Mouse (Mus musculus) Patski (cell line): Measurements from ENCODE around the gene Capn5. TPM values are rescaled to one million over a fixed set of nuclear protein-coding genes. Genes with fewer than 3 reads are reported as not detected.

Experiments
- ATAC-seq: fragments of 100-300 bp; one replicate; pipeline ENCODE4 v1.8.0; 2021
- CTCF ChIA-PET: fragments of 350-600 bp; sonication (Branson Sonifier 250); formaldehyde crosslinking; loops from one replicate; lab custom pipeline; 2022; ENCODE audit warnings: inconsistent platforms; lab: Charles Lee
- POLR2A ChIA-PET: fragments of 350-600 bp; sonication (Branson Sonifier 250); formaldehyde crosslinking; loops from one replicate; lab custom pipeline; 2022; ENCODE audit warnings: antibody characterized with exemption, inconsistent platforms; lab: Charles Lee
- DNase-seq: peaks from one replicate; pipeline ENCODE4 v3.0.0-alpha.2; 2011; ENCODE audit warnings: low read depth, low spot score
- H3K27me3 ChIP-seq: fragments of 371-371 bp; one replicate; pipeline ENCODE4 v1.5.1; 2021
- CTCF ChIP-seq: fragments of 100-300 bp; IDR thresholded peaks from one replicate; pipeline ENCODE4 v1.5.1; 2021
- in situ Hi-C: fragments of 300-500 bp; cut with MboI; formaldehyde crosslinking; loops from 3 replicates; pipeline ENCODE4 v1.11.1; 2018; ENCODE audit warnings: low pct_unique_long_range_greater_than_20kb, mixed read lengths
- polyA plus RNA-seq: library from polyadenylated mRNA; unstranded; gene quantifications from one replicate; pipeline ENCODE4 v1.2.3, GENCODE M21; 2021

Gene Capn5
- polyA plus RNA-seq, 1 experiment from 2014 or later, result 69.8 TPM

GRCm38 (mm10) chr7:98164999-98165528 is 13.0 kb downstream of the Capn5 start:
- CTCF ChIA-PET, result interaction anchor here (1.0 to 1.4 kb wide), 3 partner anchors 9 to 25 kb away, joined by 3 to 5 read pairs (median 3); no protein-coding TSS in a partner anchor
- in situ Hi-C loops, result no loop called here
- TF ChIP-seq CTCF, result no peak
- DNase-seq (no peak), ATAC-seq (peak; percentile 32)
- H3K27me3 ChIP-seq, result no peaks in the 10 kb centered on the region
- POLR2A ChIA-PET, result interaction anchor here (3.6 kb wide), 1 partner anchor 14 kb away, joined by 11 read pairs; the partner anchor contains the start of gene Capn5

DNA sequence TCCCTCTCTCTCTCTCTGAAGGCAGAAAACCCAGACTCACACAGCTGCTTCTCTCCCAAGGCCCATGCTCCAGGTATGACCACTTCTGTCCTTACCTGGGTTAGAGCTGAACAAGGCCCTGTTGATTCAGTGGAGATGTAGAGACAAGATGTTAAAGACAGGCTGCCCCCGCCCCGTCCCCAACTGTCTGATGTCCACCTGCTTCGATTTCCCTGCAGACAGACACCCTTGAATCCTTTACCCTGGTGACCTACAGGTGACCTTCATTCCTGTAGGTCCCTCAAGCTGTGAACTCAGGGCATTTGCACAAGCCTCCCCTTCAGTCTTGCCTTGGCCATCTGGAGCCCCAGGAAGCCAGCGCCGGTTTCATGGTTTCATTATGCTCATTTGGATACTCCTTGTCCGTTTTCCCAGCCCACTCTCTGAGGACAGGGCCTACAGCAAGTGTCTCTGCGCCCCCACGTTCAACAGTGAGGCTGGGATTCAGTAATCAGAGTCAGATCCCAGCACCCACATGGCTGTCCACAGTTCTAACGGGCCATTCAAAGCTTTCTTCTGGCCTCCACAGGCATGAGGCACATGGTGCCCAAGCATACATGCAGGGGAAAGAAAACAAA is 13.6 kb downstream of the Capn5 start:
- ATAC-seq (no peak), DNase-seq (no peak)
- ChIA-PET POLR2A (interaction anchor here (0.8 to 3.6 kb wide), 3 partner anchors 8 to 22 kb away, joined by 3 to 11 read pairs (median 4); partner anchors contain the start of gene Capn5), CTCF (interaction anchor here (0.9 to 1.4 kb wide), 4 partner anchors 9 to 26 kb away, joined by 3 to 5 read pairs (median 3); no protein-coding TSS in a partner anchor)
- no peak for TF ChIP-seq CTCF
- H3K27me3 ChIP-seq, result no peaks in the 10 kb centered on the region
- in situ Hi-C loops, result no loop called here

DNA sequence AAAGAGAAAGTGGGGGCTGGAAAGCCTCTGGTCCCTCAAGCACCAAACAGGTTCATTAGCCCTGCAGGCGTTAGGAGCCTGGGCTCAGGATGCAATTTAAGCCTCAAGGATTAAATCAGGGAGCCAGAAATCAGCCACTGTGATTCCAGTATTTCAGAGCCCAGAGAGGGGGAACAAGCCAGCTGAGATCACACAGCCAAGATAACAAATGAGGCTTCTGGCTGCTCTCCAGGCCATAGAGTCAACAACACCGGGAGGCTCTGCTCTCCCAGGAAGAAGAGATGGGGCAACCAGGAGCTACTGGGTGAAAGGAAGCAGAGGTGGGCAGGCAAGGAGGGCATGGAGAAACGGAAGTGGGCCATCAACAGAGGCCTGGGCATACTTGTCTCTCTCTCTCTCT is 14.4 kb downstream of the Capn5 start:
- ChIA-PET POLR2A (interaction anchor here (1.1 to 3.6 kb wide), 2 partner anchors 9 to 15 kb away, joined by 4 to 11 read pairs; partner anchors contain the start of gene Capn5), CTCF (interaction anchor here (0.9 kb wide), 1 partner anchor 10 kb away, joined by 3 read pairs; no protein-coding TSS in a partner anchor)
- ATAC-seq (peak; percentile 73), DNase-seq (no peak)
- H3K27me3 ChIP-seq, result no peaks in the 10 kb centered on the region
- no peak for TF ChIP-seq CTCF
- in situ Hi-C loops, result no loop called here

- DNase-seq (no peak), ATAC-seq (no peak)
- no peaks in the 10 kb centered on the region for H3K27me3 ChIP-seq
- in situ Hi-C loops, result no loop called here
- ChIA-PET CTCF (interaction anchor here (1.5 to 1.8 kb wide), 2 partner anchors 17 to 29 kb away, joined by 5 read pairs; no protein-coding TSS in a partner anchor), POLR2A (interaction anchor here (0.5 to 3.6 kb wide), 2 partner anchors 17 to 24 kb away, joined by 3 to 11 read pairs; partner anchors contain the start of gene Capn5)
- TF ChIP-seq CTCF, result no peak
These were observed 15.8 kb downstream of the Capn5 start for GRCm38 (mm10) chr7:98162239-98162638.

GRCm38 (mm10) chr7:98160041-98160740 is 17.9 kb downstream of the Capn5 start:
- in situ Hi-C loops, result no loop called here
- DNase-seq (no peak), ATAC-seq (no peak)
- H3K27me3 ChIP-seq, result no peaks in the 10 kb centered on the region
- ChIA-PET POLR2A (interaction anchor here (0.6 kb wide), 1 partner anchor 176 kb away, joined by 3 read pairs; no protein-coding TSS in a partner anchor), CTCF (interaction anchor here (1.2 kb wide), 1 partner anchor 18 kb away, joined by 3 read pairs; the partner anchor contains the start of gene Capn5)
- TF ChIP-seq CTCF, result no peak

DNA sequence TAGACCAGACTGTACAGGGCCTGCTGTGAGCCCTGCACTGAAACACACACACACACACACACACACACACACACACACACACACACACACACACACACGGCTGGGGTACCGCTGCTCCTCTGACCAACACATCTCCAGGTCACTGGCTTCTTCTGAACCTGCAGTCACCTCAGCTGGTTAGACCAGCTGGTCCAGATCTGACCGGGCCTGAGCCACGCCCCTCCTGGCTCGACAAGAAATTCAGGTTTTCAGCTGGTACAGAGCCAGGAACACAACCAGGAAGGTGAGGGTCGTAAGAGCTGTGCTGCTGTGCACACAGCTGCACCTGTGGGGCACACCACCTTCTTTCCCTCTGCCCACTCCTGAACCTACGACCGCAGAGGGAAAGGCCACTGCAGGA is 19.6 kb downstream of the Capn5 start:
- H3K27me3 ChIP-seq, result no peaks in the 10 kb centered on the region
- DNase-seq, result no peak
- no peak for ATAC-seq
- CTCF ChIA-PET, result interaction anchor here (1.3 to 11.3 kb wide), 3 partner anchors 8 to 35 kb away, joined by 4 to 110 read pairs (median 4); no protein-coding TSS in a partner anchor
- in situ Hi-C loops, result no loop called here
- no peak for TF ChIP-seq CTCF
- POLR2A ChIA-PET, result interaction anchor here (1.2 kb wide), 1 partner anchor 21 kb away, joined by 4 read pairs; no protein-coding TSS in a partner anchor

GRCm38 (mm10) chr7:98157636-98158332 is 20.3 kb downstream of the Capn5 start:
- in situ Hi-C loops, result no loop called here

DNA sequence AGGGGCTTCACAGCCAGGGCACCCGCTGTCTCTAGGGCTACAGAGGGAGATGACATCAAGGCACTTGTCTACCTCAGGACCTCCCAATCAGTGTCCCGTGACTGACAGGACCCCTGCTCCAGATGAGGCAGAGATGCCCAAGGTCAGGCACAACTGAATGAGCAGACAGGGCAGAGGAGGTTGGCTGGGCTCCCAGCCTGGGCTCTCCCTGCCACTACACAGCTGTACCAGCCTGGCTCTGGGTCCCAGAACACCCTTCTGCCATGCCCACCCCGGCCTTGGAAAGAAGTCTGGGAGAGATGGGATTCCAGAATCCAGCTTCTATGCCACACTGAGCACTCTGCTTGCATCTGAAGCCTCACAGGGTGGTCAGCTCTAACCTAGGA is 21.8 kb downstream of the Capn5 start:
- DNase-seq (no peak), ATAC-seq (no peak)
- POLR2A ChIA-PET, result interaction anchor here (0.5 kb wide), 1 partner anchor 57 kb away, joined by 3 read pairs; no protein-coding TSS in a partner anchor
- no peaks in the 10 kb centered on the region for H3K27me3 ChIP-seq
- CTCF ChIA-PET, result interaction anchor here (0.7 to 11.3 kb wide), 14 partner anchors 8 to 42 kb away, joined by 3 to 110 read pairs (median 5); partner anchors contain the start of gene Omp
- no peak for TF ChIP-seq CTCF
- in situ Hi-C loops, result no loop called here

More at GRCm38 (mm10) chr7:98157636-98158332, 20.3 kb downstream of the Capn5 start:
- DNase-seq (no peak), ATAC-seq (no peak)
- CTCF ChIA-PET, result interaction anchor here (1.3 to 11.3 kb wide), 4 partner anchors 7 to 35 kb away, joined by 4 to 110 read pairs (median 4); no protein-coding TSS in a partner anchor
- no peak for TF ChIP-seq CTCF
- no peaks in the 10 kb centered on the region for H3K27me3 ChIP-seq
- POLR2A ChIA-PET, result interaction anchor here (1.2 kb wide), 1 partner anchor 21 kb away, joined by 4 read pairs; no protein-coding TSS in a partner anchor

DNA sequence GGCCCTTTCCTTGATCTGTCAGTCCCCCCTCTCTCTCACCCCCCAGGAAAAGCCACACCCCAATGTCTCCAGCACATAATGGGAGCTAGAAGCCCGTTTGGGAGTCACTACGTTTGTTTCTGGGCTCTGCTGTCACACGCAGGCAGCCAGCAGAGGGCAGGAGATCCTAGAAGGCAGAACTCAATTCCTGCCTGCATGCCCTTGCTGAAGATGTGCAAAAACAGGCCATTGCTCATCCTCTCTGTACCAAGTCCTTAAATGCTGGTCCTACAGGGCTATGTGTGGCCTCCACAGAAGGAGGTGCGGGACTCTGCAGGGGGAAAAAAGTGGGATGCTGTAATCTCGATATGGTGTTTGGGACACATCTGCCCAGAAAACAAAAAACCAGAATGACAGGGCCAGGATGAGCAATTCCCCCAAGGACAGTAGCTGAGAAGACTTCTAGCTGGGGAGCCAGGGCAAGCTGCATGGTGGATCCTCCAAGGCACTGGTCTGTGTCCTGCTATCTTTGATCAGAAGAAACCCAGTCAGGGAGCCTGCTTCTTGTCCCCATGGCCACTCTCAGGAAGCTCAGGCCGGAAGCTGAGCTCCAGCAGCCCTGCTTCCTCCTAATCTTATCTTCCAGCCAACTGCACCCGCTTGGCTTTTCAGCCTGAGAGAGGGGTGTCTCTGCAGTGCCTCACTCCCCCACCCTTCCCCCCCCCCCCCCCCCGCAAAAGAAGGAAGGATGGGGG is 22.4 kb downstream of the Capn5 start:
- POLR2A ChIA-PET, result interaction anchor here (0.5 to 1.0 kb wide), 2 partner anchors 38 to 57 kb away, joined by 3 read pairs; no protein-coding TSS in a partner anchor
- no peaks in the 10 kb centered on the region for H3K27me3 ChIP-seq
- in situ Hi-C loops, result no loop called here
- ATAC-seq (peak; percentile 44), DNase-seq (no peak)
- TF ChIP-seq CTCF, result no peak
- CTCF ChIA-PET, result interaction anchor here (0.6 to 11.3 kb wide), 15 partner anchors 9 to 43 kb away, joined by 3 to 110 read pairs (median 5); partner anchors contain the start of gene Omp
